Mouse (Mus musculus) kidney, adult 11 months (tissue): ENCODE measurements at regions not wholly inside any gene's neighbourhood (a gene's known extent, or its start where the extent isn't known, plus 50 kb on each side); places are given as distances from the start of the nearest gene placed in this dataset.

Experiments used
- DNase-seq: peaks from one replicate; pipeline ENCODE4 v3.0.0; 2022

DNA sequence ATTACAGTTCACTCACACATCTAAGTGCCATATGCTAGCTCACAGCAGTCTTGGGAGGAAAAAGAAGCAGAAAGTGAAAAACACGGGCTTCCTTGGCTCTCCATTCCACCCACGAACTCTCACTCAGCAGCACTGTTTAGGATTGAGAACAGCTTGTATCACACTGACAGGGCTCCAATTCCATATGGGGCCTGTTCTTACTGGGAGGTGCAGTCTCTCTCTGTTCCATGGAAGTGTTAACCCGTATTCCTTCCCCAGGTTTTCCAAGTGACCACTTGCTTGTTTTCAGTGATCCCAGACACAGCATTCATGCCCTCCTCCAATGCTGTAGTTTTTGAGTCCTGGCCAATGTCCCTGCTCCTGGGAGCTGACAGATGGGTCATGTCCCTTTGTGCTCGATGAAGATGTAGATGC lies 111.5 kb upstream of the C1qtnf3 start:
- DNase-seq = no peak

DNA sequence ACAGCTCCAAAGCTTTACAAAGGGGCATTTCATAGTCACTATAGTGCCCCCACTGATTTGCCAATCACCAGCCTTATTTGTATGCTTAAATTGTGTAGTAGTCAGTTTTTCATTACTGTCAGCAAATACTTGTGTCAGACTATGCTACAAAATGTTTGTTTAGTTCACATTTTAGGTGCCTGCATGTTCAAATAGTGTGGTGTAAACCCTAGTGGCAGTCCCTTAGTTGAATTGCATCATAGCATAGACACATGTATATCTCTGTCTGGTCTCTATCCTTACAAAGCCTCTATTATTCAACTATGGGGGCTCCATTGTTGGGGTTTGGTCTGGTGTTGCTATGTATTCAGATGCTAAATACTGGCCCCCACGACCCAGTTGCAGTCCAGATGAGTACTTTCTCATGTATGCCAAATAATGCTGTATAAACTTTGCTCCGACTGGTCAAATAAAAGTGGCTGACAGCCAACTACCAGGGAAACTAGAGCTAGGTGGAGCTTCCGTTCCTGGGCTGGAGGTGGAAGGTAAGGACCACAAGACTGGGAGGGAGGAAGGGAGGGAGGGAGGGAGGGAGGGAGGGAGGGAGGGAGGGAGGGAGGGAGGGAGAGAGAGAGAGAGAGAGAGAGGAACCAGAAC lies 109.0 kb upstream of the C1qtnf3 start:
- DNase-seq = no peak

DNA sequence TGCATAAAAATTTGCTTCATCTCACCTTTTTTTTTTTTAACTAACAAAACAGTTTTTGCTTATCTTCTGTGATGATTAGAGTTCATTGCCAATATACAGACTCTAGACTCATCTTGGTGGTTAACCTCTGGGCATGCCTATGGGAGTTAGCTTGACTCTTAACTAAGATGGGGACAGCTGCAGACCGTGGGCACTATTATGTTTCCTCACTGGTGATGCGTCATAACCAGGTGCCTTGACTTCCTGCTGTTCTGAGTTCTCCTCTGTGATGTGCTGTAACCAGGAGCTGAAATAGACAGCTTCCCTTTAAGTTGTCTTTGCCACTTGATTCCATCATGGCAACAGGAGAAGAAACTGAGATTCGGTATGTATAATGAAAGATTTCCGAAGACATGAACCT lies 105.4 kb upstream of the C1qtnf3 start:
- no peak for DNase-seq

DNA sequence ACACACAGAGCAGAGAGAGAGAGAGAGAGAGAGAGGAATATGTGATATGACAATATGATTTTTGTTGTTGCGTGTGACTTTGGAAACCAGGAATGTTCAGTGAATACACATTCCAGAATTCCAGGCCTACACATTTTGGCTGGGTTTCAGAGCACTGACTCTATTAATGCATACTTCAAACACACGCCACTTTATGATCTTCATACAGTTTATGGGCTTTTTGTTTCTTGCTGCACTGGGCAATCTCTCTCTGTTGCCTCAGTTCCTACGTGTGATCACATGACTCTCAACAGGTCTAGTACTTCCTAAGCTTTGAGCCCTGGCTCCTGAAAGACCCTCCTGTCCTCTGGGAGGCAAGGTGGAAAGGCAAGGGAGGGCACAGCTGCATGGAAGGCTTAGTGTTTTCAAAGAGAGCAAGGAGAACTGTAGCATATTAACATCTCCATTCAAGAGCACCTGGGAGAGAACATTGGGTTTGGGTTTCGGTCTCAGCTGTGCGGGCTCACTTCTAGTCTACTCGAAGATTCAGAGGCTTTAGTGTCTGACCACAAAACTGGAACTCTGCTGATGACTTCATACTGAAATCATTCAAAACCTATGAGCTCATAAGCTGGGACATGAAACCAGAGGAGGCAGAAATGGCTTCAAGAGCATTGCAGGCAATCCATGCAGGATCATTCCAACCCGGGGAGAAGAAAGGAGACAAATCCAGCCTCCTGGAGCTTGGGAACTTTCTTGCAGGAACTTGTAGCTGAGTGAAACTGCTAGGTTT lies 87.9 kb upstream of the C1qtnf3 start:
- DNase-seq = no peak

DNA sequence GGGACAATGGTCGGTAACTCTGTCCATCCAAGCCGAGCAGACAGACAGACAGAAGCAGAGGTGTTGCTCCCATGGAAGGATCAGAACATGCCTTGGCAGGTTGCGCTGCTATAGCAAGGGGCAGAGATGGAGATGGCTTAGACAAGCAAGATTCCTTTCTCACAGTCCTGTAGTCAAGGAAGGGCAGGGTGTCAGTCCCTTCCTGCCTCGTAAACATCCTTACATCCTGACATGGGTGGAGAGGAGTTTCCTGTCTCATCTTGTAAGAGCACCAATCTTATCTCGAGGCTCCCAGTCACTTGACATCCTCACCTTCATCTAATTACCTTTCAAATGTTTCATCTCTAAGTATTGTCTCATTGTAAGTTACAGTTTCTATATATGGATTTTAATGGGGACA lies 87.0 kb upstream of the C1qtnf3 start:
- no peak for DNase-seq

DNA sequence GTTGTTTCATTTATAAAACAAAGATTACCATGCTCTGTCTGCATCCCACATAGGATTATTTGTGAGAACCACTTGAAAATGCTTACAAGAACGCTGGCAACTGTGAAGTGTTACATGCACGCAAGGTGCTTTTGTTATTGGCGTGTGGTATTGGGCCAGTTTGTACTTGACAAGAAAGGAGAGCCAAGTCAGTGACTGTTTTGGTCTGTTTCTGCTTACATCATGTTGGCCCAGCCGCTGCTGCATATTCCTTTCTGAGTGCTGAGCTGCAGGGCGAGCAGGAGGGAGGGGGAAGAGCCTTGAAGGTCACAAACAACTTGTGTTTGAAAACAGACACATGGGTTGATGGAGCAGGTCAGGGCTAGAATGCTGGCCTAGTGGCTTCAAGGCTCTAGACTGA lies 85.3 kb upstream of the C1qtnf3 start:
- peak; percentile 34 for DNase-seq

DNA sequence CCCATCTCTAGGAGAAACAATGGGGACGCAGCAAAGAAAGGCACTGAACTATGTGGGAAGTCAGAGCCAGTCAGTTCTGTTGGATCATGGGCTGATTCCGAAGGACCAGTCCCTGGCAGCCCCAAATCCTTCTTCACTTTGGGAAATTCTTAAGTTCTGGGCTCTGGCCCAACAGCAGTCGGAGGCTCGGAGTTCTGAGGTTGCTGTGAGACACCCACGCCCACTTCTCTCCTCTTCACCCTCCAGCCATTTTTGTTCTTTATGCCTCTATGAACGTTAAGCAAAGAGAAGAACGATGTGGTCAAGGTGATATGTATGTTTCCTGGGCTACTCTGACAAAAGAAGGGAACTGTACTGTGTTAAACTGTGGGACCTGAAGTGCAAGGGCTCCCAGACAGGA lies 84.0 kb upstream of the C1qtnf3 start:
- no peak for DNase-seq

DNA sequence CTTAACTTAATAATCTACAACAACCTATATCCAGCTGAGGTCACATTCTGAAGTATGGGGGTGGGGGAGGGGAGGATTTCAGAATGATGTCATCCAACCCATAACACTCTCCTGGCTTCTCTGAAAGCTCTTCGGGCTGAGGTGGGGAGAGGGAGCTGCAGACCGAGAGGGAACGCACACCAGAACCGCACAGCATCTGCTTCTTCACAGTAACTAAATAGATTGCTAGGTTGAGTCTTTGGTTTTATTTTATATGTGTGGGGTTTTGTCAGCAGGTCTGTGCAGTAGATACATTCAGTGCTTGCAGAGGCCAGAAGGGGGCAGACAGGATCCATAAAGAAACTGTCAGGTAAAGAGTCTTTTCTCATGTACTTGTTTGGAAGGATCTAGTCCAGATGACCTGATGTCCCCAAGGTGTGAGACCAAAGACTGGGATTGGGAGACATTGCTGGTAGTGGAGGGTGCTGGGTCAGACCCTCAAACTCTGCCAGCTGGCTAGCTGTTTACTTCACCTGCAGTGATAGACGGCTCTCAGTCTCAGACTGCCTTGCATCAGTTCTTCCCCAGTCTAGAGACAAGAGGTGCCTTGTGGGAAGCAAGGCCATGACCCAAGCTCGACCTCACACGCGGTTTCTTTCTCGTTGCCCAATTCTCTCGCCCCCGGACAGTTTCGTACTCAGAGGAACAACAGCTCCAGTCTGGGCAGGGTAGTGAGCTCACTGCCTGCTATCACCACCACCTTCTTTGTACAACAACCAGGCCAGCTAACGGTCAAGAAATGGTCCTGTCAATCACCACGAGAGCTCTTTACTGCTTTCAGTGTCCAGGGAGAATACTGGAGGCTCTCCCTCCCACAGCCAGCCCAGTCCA lies 83.2 kb upstream of the C1qtnf3 start:
- peak; percentile 33 for DNase-seq

DNA sequence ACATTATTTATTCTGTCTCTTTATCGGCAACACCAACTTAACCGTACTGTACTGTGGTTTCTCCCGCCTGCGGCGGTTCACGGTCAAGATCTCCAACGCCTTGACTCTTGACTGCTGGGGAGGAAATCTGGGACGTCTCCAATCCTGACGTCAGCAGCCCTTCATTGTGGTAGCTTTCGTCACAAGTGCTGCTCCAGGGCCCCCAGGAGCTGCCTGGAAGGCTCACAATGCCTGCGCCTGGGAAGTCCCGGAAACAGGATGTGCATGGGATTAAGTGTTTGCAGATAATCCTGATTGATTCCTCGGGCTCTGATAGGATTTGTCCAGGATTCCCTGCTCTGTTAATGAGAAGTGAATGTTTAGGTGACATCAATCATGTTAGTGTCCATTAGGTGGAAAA lies 82.3 kb upstream of the C1qtnf3 start:
- DNase-seq = peak; percentile 29

DNA sequence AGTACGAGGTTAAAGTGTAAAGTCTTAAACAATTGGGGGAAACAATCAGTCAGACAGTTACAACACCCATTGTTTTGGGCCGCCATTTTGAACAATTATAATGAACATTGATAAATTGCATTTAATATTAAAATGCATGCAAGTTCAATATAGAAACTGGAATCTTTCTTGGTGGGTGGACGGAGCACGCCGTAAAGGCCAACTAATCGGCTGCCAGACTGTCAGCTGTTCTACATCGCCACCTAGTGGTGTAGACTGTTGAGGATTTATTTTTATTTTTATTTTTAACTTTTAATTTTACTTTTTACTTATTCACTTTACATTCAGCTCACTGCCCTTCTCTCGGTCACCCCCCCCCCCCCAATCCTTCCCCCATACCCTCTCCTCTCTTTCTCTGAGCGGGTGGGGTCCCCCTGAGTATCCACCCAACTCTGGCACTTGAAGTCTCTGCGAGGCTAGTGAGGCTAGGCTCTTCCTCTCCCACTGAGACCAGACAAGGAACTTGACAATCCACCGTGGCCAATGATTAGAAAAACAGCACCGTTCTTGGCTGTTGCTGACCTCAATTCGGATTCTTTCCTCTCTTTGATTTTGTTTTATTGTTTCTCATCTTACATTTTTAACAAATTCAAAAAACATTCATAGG lies 79.7 kb upstream of the C1qtnf3 start:
- no peak for DNase-seq

DNA sequence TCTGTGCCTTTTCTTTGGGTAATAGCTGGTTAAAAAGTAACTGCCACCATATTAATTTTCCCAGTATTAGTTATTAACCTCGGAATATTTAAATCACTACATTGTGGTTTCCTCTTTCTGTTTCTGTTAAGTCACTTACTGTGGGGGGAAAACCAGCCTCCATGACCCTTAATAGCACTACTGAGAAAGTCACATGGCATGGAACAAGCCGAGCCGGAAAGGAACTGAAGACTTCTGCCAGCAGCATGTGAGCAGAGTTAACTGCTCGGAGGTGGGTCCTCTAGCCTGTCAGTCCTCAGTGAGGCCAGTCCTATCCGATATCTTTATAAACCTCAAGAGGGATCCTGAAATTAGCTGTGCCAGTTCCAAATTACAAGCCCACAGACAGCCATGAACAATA lies 75.8 kb upstream of the C1qtnf3 start:
- peak; percentile 44 for DNase-seq

DNA sequence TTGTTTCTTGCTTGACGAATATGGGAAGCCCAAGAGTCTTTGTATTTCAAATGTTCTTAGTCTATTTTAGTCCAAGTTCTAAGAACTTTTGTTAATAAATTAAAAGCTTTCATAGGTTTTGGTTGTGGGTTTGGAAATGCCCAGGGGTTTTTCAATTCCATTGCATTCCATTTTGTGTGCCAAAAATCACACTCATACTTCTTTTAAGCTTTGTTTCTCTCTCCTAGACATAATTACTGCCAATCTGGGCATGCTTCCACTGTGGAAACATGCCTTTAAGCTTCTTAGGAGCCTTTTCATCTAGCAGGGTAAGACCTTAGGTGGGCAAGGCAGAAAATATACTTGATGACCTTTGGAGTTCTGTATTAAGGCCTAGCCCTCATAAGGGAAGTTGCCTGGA lies 70.4 kb upstream of the C1qtnf3 start:
- DNase-seq = no peak

DNA sequence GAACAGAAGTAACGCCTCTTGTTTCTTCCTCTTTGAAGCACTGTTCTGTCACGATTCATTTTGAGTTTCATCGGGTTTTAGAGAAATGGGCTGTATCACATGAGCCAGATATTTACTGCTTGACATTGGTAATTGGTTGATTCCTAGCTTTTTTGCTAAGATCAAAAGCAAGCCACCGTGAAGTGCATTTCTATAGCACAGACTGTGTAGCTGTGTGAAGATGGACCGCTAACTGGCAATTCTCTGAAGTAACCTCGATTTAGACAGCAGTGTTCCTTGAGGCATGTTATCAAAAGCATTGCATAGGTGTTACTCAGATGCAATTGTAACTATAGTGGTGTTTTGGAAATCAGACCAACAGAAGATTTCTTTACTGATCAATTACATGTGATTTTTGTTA lies 64.1 kb upstream of the C1qtnf3 start:
- DNase-seq = no peak

DNA sequence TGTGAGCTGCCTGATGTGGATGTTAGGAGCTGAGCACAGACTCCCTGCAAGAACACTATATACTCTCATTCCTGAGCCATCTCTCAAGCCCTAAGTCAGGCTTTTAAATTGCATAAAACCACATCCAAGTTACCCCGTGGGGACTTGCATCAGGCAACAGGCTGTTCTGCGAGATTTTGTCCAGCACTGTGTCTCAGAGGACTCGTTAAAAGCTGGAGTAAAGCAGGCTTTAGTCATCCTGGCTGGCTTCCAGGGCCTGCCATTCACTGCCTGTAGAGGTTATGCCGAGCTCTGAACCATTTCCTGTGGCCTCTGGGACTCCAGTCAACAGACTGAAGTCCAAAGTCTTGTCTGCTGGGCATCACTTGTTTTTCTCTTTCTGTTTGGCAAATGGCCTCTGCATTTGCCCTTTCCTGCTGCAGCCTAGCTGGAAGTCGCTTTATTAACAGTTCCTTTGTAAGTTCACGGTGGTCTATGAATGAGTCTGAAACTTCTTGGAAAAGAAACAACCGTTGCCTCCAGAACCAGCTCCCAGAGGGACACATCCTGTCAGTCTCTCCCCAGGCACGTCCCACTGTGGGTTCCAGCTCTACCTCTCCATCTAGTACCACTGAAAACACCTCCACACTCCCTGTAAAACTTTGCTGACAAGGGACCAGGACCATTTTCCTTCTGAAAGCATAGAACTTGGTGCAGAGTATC lies 61.8 kb upstream of the C1qtnf3 start:
- peak; percentile 93 for DNase-seq

DNA sequence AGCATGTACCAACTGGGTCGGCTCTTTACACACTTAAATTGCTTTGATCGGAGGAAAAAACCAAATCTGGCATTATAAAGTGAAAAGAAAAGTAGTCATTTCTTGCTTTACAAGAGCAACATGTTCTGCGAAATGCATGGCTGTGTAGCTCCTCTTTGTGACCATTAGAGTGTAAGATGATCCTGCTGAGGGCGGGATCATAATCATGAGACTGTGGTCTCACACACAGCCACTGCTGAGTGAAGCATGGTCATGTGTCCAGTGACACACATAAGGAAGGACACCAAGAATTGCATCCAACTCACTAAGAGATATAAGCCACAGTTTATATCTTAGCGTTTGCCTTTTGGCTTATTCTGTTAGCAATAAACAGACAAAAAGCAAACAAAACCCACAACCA lies 53.8 kb upstream of the C1qtnf3 start:
- no peak for DNase-seq

DNA sequence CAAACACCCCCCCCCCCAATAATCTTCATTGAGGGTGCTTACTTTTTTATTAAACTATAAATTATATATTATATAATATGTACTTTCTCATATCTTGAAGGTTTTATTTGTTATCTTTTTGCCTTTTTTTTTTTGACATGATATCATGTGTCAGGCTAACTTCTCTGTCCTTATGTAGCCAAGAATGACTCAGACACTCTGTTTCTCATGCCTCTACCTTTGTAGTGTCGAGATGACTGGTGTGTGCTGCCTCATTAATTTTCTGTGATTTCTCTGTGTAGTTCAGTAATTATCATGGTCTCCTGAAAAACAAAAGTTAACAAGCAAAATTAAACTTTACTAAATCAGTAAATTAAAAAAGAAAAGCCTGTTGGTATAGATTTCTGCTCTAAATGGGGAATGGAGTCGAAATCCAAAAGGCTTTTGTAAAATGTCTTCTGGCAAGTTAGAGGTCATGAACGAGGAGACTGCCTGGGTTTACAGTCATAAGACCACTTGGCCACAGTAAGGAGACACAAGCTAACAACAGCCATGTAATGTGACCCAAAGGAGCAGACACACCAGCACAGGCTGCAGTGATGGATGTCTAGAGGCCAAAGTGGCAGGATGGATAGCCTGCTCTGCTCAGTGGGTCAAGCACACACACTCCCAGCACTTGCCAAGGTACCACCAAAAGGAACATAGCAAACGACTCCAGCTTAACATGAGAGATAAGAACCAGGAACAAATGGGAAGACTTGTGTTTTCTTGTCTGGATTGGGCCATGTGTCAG lies 53.2 kb upstream of the C1qtnf3 start:
- DNase-seq = no peak

DNA sequence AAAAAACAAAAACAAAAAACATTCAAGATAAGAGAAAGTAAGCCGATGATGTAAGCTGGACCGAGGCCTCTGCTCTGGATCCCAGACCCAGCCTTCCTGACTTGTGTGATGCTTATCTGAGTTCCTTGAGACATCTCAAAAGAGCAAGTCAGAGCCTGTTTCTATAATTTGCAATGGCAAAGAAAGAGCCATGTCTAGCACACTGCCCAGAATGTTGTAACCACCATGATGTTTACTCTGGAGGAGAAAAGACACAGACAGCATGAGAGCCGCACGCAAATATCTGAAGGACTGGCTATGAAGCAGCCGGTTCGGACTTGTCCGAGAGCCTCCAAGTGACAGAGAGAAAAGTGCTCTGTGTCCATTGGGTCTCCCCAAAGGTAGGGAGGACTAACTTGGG lies 52.2 kb upstream of the C1qtnf3 start:
- no peak for DNase-seq

DNA sequence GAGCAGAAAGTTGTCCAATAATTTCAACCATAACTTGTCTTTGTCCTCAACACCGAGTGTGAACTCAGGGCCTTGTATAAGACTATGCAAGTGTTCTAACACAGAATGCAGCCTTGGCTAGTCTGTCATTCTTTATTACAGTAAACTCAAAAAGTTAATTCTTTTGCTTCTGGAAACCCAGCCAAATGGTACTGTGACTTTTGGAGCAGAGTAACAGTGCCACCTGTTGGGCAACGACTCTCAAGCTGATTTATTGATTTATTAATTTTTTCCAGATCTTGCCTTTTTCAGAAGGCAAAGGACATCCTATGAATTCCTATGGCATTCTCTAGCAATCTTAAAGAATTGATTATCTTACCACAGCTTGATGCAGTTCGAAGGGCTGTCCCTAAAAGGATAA lies 51.1 kb upstream of the C1qtnf3 start:
- DNase-seq = no peak

DNA sequence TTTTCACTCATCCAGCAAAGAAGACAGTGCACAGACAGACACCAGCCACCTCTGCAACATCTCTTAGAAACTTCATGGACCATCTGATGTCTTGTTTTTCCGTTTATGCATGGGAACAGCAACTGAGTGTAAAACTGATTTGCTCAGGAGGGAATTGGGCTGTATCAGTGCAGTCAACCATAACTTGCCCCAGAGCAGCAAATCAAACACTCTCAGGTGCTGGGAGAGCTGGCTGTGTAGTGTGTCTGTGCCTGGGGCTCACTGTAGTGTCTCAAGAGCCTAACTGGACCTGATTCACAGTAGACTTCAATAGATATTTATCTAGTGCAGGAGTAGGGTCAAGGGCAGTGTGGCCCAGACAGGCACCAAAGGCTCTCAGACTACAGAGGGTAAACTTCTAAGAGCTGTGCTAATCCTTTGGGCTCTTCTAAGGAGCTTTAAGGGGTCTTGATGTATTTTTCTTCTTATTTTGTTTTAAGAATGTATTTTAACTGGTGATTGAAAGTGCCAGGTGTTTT lies 50.3 kb upstream of the C1qtnf3 start:
- no peak for DNase-seq
